Mouse (Mus musculus): ENCODE results near the gene Coq6. TPM values are rescaled to one million over a fixed set of nuclear protein-coding genes. Genes with fewer than 3 reads are reported as not detected.

The Coq6 gene
- polyA plus RNA-seq, 1 experiment, result 0.84 TPM

GRCm38 (mm10) chr12:84364291-84364690, 2.8 kb downstream of the Coq6 start:
- H3K4me3 ChIP-seq (replicated peaks), result no peak overlapping the region

DNA sequence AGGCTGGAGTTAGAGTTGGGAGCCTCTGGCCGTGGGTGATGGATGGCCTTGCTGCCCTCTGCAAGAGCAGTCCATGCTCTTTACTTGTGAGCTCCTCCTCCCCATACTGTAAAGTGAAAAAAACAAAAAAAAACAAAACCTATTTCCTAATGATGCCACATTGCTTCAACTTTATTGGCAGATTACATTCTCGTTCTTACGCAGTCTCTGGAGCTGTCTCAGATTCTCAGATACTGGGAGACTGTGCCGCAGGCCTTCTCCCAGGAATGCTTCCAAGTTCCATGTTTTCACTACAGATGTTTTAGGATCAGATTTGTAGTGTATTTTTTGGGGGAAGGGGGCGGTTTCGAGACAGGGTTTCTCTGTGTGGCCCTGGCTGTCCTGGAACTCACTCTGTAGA, 3.7 kb downstream of the Coq6 start:
- H3K27me3 ChIP-seq (ENCODE audit: control insufficient read depth), result no peaks in the 10 kb centered on the region
- H3K36me3 ChIP-seq (ENCODE audit: control insufficient read depth), result peaks cover 43% of the 10 kb centered on the region
- no peaks in the 10 kb centered on the region for H3K9me3 ChIP-seq (ENCODE audit: control insufficient read depth, low read length)
- H3K4me1 ChIP-seq (ENCODE audit: control insufficient read depth), result peaks cover 56% of the 10 kb centered on the region
- TF ChIP-seq TAL1 (IDR thresholded peaks at IDR 0.05; ENCODE audit: low read length) (no peak), GATA1 (IDR thresholded peaks at IDR 0.05; ENCODE audit: low read length) (no peak)
- H3K4me3 ChIP-seq (replicated peaks), result no peak overlapping the region

More at GRCm38 (mm10) chr12:84364291-84364690, 2.8 kb downstream of the Coq6 start:
- Histone ChIP-seq H3K9me3 (ENCODE audit: control insufficient read depth, low read length) (no peaks in the 10 kb centered on the region), H3K27me3 (ENCODE audit: control insufficient read depth) (no peaks in the 10 kb centered on the region), H3K4me1 (ENCODE audit: control insufficient read depth) (peaks cover 64% of the 10 kb centered on the region), H3K36me3 (ENCODE audit: control insufficient read depth) (peaks cover 34% of the 10 kb centered on the region)
- TF ChIP-seq TAL1 (IDR thresholded peaks at IDR 0.05; ENCODE audit: low read length) (no peak), GATA1 (IDR thresholded peaks at IDR 0.05; ENCODE audit: low read length) (no peak)

DNA sequence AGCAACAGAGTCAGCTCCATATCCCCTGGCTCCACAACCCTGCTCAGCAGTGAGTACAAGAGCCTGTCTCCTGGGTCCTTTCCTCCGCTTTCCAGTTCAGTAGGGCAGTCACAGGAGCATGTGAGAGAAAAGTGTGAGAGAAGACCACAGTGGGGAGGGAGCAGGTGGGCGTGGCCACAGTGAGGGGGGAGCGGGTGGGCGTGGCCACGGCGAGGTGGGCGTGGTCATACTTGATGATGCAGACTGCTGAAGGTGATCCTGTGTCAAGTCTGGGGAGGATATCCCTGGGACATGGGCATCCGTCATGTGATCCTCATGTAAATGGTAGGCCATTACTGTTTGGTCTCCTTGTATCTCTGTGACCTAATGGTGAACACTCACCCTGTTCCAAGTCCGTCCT, 5.5 kb downstream of the Coq6 start:
- TF ChIP-seq TAL1 (IDR thresholded peaks at IDR 0.05; ENCODE audit: low read length) (no peak), GATA1 (IDR thresholded peaks at IDR 0.05; ENCODE audit: low read length) (no peak)
- Histone ChIP-seq H3K9me3 (ENCODE audit: control insufficient read depth, low read length) (no peaks in the 10 kb centered on the region), H3K4me1 (ENCODE audit: control insufficient read depth) (peaks cover 42% of the 10 kb centered on the region), H3K27me3 (ENCODE audit: control insufficient read depth) (no peaks in the 10 kb centered on the region), H3K36me3 (ENCODE audit: control insufficient read depth) (peaks cover 61% of the 10 kb centered on the region), H3K4me3 (replicated peaks) (no peak overlapping the region)

DNA sequence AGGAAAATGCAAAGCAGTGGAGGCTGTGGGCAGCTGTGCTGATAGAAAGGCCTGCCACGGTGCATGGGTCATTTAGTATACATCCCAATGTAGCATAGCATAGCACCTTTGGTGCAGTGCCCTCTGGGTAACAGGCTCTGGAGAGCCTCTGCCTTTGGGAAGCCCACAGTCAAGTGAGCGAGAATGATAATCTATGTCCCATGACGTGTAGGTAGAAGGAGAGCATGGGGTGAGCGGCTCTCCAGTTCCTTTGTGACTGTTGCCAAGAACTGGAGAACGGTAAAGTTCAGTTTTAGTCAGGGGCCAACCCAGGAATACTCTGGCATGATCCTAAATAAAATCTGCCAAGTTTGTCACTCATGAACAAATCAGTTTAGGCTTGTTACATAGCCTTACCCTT, 10.2 kb downstream of the Coq6 start:
- Histone ChIP-seq H3K4me3 (replicated peaks) (no peak overlapping the region), H3K9me3 (ENCODE audit: control insufficient read depth, low read length) (no peaks in the 10 kb centered on the region), H3K4me1 (ENCODE audit: control insufficient read depth) (peaks cover 8% of the 10 kb centered on the region), H3K36me3 (ENCODE audit: control insufficient read depth) (peaks cover 92% of the 10 kb centered on the region), H3K27me3 (ENCODE audit: control insufficient read depth) (no peaks in the 10 kb centered on the region)
- no peak for TF ChIP-seq TAL1 (IDR thresholded peaks at IDR 0.05; ENCODE audit: low read length)
- no peak for TF ChIP-seq GATA1 (IDR thresholded peaks at IDR 0.05; ENCODE audit: low read length)

- peaks cover 78% of the 10 kb centered on the region for H3K36me3 ChIP-seq (ENCODE audit: control insufficient read depth)
- no peaks in the 10 kb centered on the region for H3K27me3 ChIP-seq (ENCODE audit: control insufficient read depth)
- H3K4me1 ChIP-seq (ENCODE audit: control insufficient read depth), result no peaks in the 10 kb centered on the region
- no peak overlapping the region for H3K4me3 ChIP-seq (replicated peaks)
- no peaks in the 10 kb centered on the region for H3K9me3 ChIP-seq (ENCODE audit: control insufficient read depth, low read length)
- TF ChIP-seq TAL1 (IDR thresholded peaks at IDR 0.05; ENCODE audit: low read length) (no peak), GATA1 (IDR thresholded peaks at IDR 0.05; ENCODE audit: low read length) (no peak)
Measured at GRCm38 (mm10) chr12:84373831-84374481, 12.5 kb downstream of the Coq6 start.

- Histone ChIP-seq H3K36me3 (ENCODE audit: control insufficient read depth) (peaks cover 32% of the 10 kb centered on the region), H3K4me3 (replicated peaks) (no peak overlapping the region), H3K9me3 (ENCODE audit: control insufficient read depth, low read length) (no peaks in the 10 kb centered on the region), H3K4me1 (ENCODE audit: control insufficient read depth) (peaks cover 20% of the 10 kb centered on the region), H3K27me3 (ENCODE audit: control insufficient read depth) (no peaks in the 10 kb centered on the region)
- TF ChIP-seq GATA1 (IDR thresholded peaks at IDR 0.05; ENCODE audit: low read length), result no peak
- no peak for TF ChIP-seq TAL1 (IDR thresholded peaks at IDR 0.05; ENCODE audit: low read length)
Measured at GRCm38 (mm10) chr12:84382369-84382768, 20.9 kb downstream of the Coq6 start.

DNA sequence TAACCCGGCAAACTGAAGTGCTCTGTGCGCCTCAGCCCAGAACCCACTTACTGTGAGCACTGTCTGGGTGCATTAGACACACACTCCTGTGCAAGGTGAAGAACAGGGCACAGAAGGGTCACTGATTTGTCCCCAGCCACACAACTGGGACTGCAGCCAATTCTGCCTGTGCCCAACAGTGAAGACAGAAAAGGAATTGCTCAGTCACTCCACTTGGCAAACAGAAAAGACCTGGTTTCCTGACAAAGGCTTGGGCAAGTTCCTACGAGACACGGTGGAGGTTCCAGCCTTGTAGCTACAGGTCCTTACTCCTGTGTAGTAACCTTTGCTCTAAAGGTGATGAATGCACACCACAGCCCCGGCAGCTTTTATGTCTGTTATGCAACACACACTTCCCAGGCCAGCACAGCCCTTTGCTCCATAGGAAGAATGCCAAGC, 23.2 kb downstream of the Coq6 start:
- peaks cover 31% of the 10 kb centered on the region for H3K36me3 ChIP-seq (ENCODE audit: control insufficient read depth)

GRCm38 (mm10) chr12:84385408-84385807, 24.0 kb downstream of the Coq6 start:
- Histone ChIP-seq H3K4me1 (ENCODE audit: control insufficient read depth) (peaks cover 19% of the 10 kb centered on the region), H3K27me3 (ENCODE audit: control insufficient read depth) (no peaks in the 10 kb centered on the region), H3K36me3 (ENCODE audit: control insufficient read depth) (peaks cover 31% of the 10 kb centered on the region), H3K4me3 (replicated peaks) (no peak overlapping the region), H3K9me3 (ENCODE audit: control insufficient read depth, low read length) (no peaks in the 10 kb centered on the region)
- TF ChIP-seq TAL1 (IDR thresholded peaks at IDR 0.05; ENCODE audit: low read length), result no peak
- TF ChIP-seq GATA1 (IDR thresholded peaks at IDR 0.05; ENCODE audit: low read length), result no peak

More for the DNA sequence above, 23.2 kb downstream of the Coq6 start:
- TF ChIP-seq GATA1 (IDR thresholded peaks at IDR 0.05; ENCODE audit: low read length), result no peak
- no peak for TF ChIP-seq TAL1 (IDR thresholded peaks at IDR 0.05; ENCODE audit: low read length)
- H3K4me3 ChIP-seq (replicated peaks), result no peak overlapping the region
- no peaks in the 10 kb centered on the region for H3K9me3 ChIP-seq (ENCODE audit: control insufficient read depth, low read length)
- H3K27me3 ChIP-seq (ENCODE audit: control insufficient read depth), result no peaks in the 10 kb centered on the region
- H3K4me1 ChIP-seq (ENCODE audit: control insufficient read depth), result peaks cover 23% of the 10 kb centered on the region

DNA sequence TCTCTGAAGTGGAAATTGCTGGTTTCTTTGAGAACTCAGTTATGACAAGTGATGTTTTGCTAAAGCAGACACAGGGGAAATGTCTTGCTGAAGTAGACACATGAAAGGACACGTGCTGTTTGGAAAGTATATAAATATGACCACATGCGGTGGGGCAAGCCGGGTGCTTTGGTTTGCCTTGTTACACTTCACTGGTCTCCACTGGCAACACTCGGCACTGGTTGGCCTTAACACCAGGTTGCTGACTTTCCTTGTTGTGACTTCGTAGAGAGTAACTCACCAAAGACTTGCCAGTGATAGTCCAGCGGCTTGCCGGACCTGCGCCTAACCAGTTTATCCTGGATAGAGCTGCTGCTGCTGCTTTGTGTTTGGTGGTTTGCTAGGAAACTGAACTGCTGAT, 26.6 kb downstream of the Coq6 start:
- H3K36me3 ChIP-seq (ENCODE audit: control insufficient read depth), result peaks cover 21% of the 10 kb centered on the region
- peaks cover 18% of the 10 kb centered on the region for H3K4me1 ChIP-seq (ENCODE audit: control insufficient read depth)
- no peak for TF ChIP-seq TAL1 (IDR thresholded peaks at IDR 0.05; ENCODE audit: low read length)
- TF ChIP-seq GATA1 (IDR thresholded peaks at IDR 0.05; ENCODE audit: low read length), result no peak
- H3K4me3 ChIP-seq (replicated peaks), result no peak overlapping the region
- no peaks in the 10 kb centered on the region for H3K9me3 ChIP-seq (ENCODE audit: control insufficient read depth, low read length)
- no peaks in the 10 kb centered on the region for H3K27me3 ChIP-seq (ENCODE audit: control insufficient read depth)
